Comparison of ENCODE assay signal across 20 mouse cellular contexts in the genomic region with DNA sequence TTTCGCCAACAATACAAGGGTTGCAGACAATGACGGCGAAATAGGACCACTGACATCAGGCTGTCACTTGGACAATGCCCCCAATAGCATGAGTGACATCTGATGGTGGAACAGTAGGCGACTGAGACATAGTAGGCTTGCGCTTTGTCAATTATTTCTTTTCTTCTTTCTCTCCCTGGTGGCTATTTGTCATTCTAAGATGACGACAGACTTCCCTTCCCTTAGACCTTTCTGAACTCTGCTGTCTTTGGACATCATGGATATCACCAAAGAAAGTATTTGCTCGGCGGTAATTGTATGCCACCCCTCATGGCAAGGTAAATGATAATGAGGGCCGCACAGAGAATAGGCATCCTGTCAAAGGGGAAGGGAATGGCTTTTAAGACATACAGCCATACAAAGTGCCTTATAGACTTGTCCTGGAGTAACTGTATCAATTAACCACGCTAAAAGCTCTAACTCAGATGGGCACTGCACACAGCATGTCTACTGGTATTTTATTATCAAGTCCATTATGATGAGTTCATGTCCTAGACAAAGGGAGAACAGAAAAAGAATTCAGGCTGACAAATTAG.
A peak's percentile ranks its signal among the peaks of the same experiment; 100 is the strongest.
DNase-seq lines count a peak whose midpoint lies in the region; ATAC-seq lines count a peak whose summit lies in the region.
"Had no signal": no experiment of that assay in that cellular context is flagged by ENCODE, and none has a peak within 500 bp of the region (broad histone marks: within the 10 kb centered on the region; RNA-seq: fewer than 3 reads in every experiment).

No protein-coding gene starts in this region.

- WGBS in neural tube, embryonic 11.5 days, result 51% methylated on average over 10 of the region's 10 CpGs
- 23% methylated on average over 10 of the region's 10 CpGs for WGBS in hindbrain, embryonic 13.5 days

- peaks cover 4% of the 10 kb centered on the region; the same call in 1 of the 2 replicates for H3K4me1 ChIP-seq in neural tube, embryonic 11.5 days (ENCODE audit: control insufficient read depth, insufficient read depth, low read length)
- peaks cover 25% of the 10 kb centered on the region for H3K4me1 ChIP-seq in hindbrain, embryonic 13.5 days (replicated peaks)
- H3K4me1 ChIP-seq: limb, embryonic 15.5 days had no signal

- H3K9ac ChIP-seq in neural tube, embryonic 11.5 days (ENCODE audit: low read length), result no peak overlapping the region
- H3K9ac ChIP-seq in hindbrain, embryonic 13.5 days, result no peak overlapping the region
- H3K9ac ChIP-seq: limb, embryonic 15.5 days had no signal

- H3K36me3 ChIP-seq in neural tube, embryonic 11.5 days (ENCODE audit: control insufficient read depth, insufficient read depth, low read length), result no peaks in the 10 kb centered on the region
- H3K36me3 ChIP-seq in hindbrain, embryonic 13.5 days, result no peaks in the 10 kb centered on the region
- H3K36me3 ChIP-seq: G1E; heart, embryonic 10.5 days; limb, embryonic 15.5 days had no signal

- H3K4me2 ChIP-seq in neural tube, embryonic 11.5 days (ENCODE audit: low read depth), result no peak overlapping the region
- no peak overlapping the region for H3K4me2 ChIP-seq in hindbrain, embryonic 13.5 days
- H3K4me2 ChIP-seq: limb, embryonic 15.5 days had no signal

- no peak overlapping the region for H3K27ac ChIP-seq in neural tube, embryonic 11.5 days (ENCODE audit: low read depth, low read length)
- H3K27ac ChIP-seq in hindbrain, embryonic 13.5 days, result peak overlapping the region; percentile 35
- H3K27ac ChIP-seq: heart, embryonic 10.5 days; limb, embryonic 15.5 days had no signal

- no peak overlapping the region for H3K4me3 ChIP-seq in neural tube, embryonic 11.5 days (ENCODE audit: low read depth, low read length)
- H3K4me3 ChIP-seq in hindbrain, embryonic 13.5 days, result no peak overlapping the region
- H3K4me3 ChIP-seq: heart, embryonic 10.5 days; limb, embryonic 15.5 days; myocyte had no signal

- DNase-seq in embryo, embryonic 10 days (ENCODE audit: low spot score), result peak; percentile 59
- no peak for DNase-seq in embryo, embryonic 11 days
- no peak for DNase-seq in neural tube, embryonic 11.5 days (ENCODE audit: low spot score)
- DNase-seq in neural tube, embryonic 10.5 days (ENCODE audit: extremely low spot score, low spot score), result no peak
- DNase-seq in retina, embryonic 14.5 days (ENCODE audit: low spot score), result peak; percentile 73
- DNase-seq in spleen, postnatal 4 days (ENCODE audit: low spot score in 2 of 2), result no peak
- no peak for DNase-seq in cerebellum, postnatal 14 days
- DNase-seq: adrenal gland, adult 2 months; cerebellum, adult 11-12 months; cerebellum, postnatal 36 days; gastrocnemius, postnatal 25 days; heart, postnatal 14 days; kidney, adult 9 months; lung, postnatal 10 days had no signal

- ATAC-seq in neural tube, embryonic 11.5 days (ENCODE audit: insufficient read depth, low FRiP score, low TSS enrichment), result peak; percentile 64; the same call in 1 of the 2 replicates
- ATAC-seq in hindbrain, embryonic 13.5 days (ENCODE audit: low FRiP score), result peak; percentile 55
- ATAC-seq: CD4-positive, CD25-positive, alpha-beta regulatory T cell, adult 4 months had no signal

- H3K9me3 ChIP-seq in neural tube, embryonic 11.5 days (ENCODE audit: control insufficient read depth, low read length), result no peaks in the 10 kb centered on the region
- no peaks in the 10 kb centered on the region for H3K9me3 ChIP-seq in hindbrain, embryonic 13.5 days
- H3K9me3 ChIP-seq: heart, embryonic 10.5 days; limb, embryonic 15.5 days had no signal

- no peaks in the 10 kb centered on the region for H3K27me3 ChIP-seq in neural tube, embryonic 11.5 days (ENCODE audit: control insufficient read depth, insufficient read depth, low read length)
- peaks cover 44% of the 10 kb centered on the region for H3K27me3 ChIP-seq in hindbrain, embryonic 13.5 days
- H3K27me3 ChIP-seq: limb, embryonic 15.5 days had no signal

Comparison
In these comparisons a context has a peak if more than half of its experiments do, and no peak if none do; other contexts are left out.
1. DNase-seq: peak in embryo, embryonic 10 days (single experiment) and retina, embryonic 14.5 days (single experiment); none in embryo, embryonic 11 days (single experiment), neural tube, embryonic 11.5 days (single experiment), neural tube, embryonic 10.5 days (single experiment), spleen, postnatal 4 days (0 of 2) and cerebellum, postnatal 14 days (0 of 2).